Mouse (Mus musculus) forebrain, embryonic 11.5 days (tissue): Measurements from ENCODE around the gene Prkar1a. TPM values are rescaled to one million over a fixed set of nuclear protein-coding genes. Genes with fewer than 3 reads are reported as not detected.

Experiments used
- ATAC-seq: fragments of 200-750 bp; cut with Nextera tagmentation; replicated peaks from 2 replicates; pipeline ENCODE4 v1.8.0; 2017; ENCODE audit warnings: moderate TSS enrichment; ENCODE audit not compliant: low FRiP score
- DNase-seq: peaks from one replicate; pipeline ENCODE4 v3.0.0-alpha.2; 2017; ENCODE audit warnings: low spot score
- H3K27ac ChIP-seq: fragments of 300-500 bp; sonication (generic); 2 replicates; pipeline ENCODE4 v1.5.1; 2014; ENCODE audit warnings: low read depth, low read length
- H3K27me3 ChIP-seq: fragments of 300-500 bp; sonication (generic); 2 replicates; pipeline ENCODE4 v1.6.1; 2014; ENCODE audit warnings: mild to moderate bottlenecking, low read length, mixed read lengths; ENCODE audit not compliant: control insufficient read depth, insufficient read depth
- H3K36me3 ChIP-seq: fragments of 300-500 bp; sonication (generic); 2 replicates; pipeline ENCODE4 v1.6.1; 2014; ENCODE audit warnings: mild to moderate bottlenecking, low read length, moderate library complexity, mixed read lengths; ENCODE audit not compliant: control insufficient read depth, insufficient read depth
- H3K4me1 ChIP-seq: fragments of 300-500 bp; sonication (generic); replicated peaks from 2 replicates; pipeline ENCODE4 v1.6.1; 2014; ENCODE audit warnings: low read length, mixed read lengths; ENCODE audit not compliant: control insufficient read depth, insufficient read depth
- H3K4me2 ChIP-seq: fragments of 300-500 bp; sonication (generic); 2 replicates; pipeline ENCODE4 v1.6.1; 2014; ENCODE audit warnings: low read depth, mild to moderate bottlenecking, low read length, moderate library complexity, mixed read lengths; ENCODE audit not compliant: severe bottlenecking
- H3K4me3 ChIP-seq: fragments of 300-500 bp; sonication (generic); 2 replicates; pipeline ENCODE4 v1.5.1; 2014; ENCODE audit warnings: low read depth, low read length
- H3K9ac ChIP-seq: fragments of 300-500 bp; sonication (generic); 2 replicates; pipeline ENCODE4 v1.6.1; 2014; ENCODE audit warnings: low read length
- H3K9me3 ChIP-seq: fragments of 300-500 bp; sonication (generic); 2 replicates; pipeline ENCODE4 v1.6.1; 2016; ENCODE audit warnings: low read length, mixed read lengths; ENCODE audit not compliant: control insufficient read depth
- WGBS: fragments of 180-500 bp; shearing (Covaris S2); extraction: QIAGEN DNeasy Blood & Tissue Kit; methylation state at CpG from one replicate; pipeline ENCODE4 v1.1.7; 2014; 5-methylcytosine and 5-hydroxymethylcytosine counted together
- polyA plus RNA-seq: library from polyadenylated mRNA; unstranded; fragments of >200 nt; fragmentation: Nextera tagmentation; extraction: Ambion mirVana; gene quantifications from 2 replicates; pipeline ENCODE4 v1.2.1, GENCODE M21; 2014

Gene Prkar1a
- polyA plus RNA-seq, 1 experiment from 2014 or later = 367 TPM

GRCm38 (mm10) chr11:109704311-109705205, 55.4 kb downstream of the Prkar1a start:
- no peak for ATAC-seq
- H3K27me3 ChIP-seq = no peaks in the 10 kb centered on the region
- DNase-seq = no peak
- H3K4me2 ChIP-seq = no peak overlapping the region
- no peaks in the 10 kb centered on the region for H3K4me1 ChIP-seq
- no peak overlapping the region for H3K4me3 ChIP-seq
- H3K9ac ChIP-seq = no peak overlapping the region
- H3K36me3 ChIP-seq = no peaks in the 10 kb centered on the region
- no peak overlapping the region for H3K27ac ChIP-seq
- 90% methylated on average over 22 of the region's 22 CpGs for WGBS
- H3K9me3 ChIP-seq = no peaks in the 10 kb centered on the region

- Histone ChIP-seq H3K36me3 (no peaks in the 10 kb centered on the region), H3K4me1 (no peaks in the 10 kb centered on the region), H3K9ac (no peak overlapping the region), H3K4me3 (no peak overlapping the region), H3K4me2 (no peak overlapping the region), H3K9me3 (no peaks in the 10 kb centered on the region), H3K27me3 (no peaks in the 10 kb centered on the region), H3K27ac (no peak overlapping the region)
- WGBS = 90% methylated on average over 9 of the region's 9 CpGs
- DNase-seq = no peak
- no peak for ATAC-seq
Observed at GRCm38 (mm10) chr11:109705336-109706054, 56.3 kb downstream of the Prkar1a start.

GRCm38 (mm10) chr11:109706055-109706412, 56.8 kb downstream of the Prkar1a start:
- H3K36me3 ChIP-seq = no peaks in the 10 kb centered on the region
- DNase-seq (no peak), ATAC-seq (no peak)
- H3K9ac ChIP-seq = no peak overlapping the region
- WGBS = 82% methylated on average over 9 of the region's 9 CpGs
- H3K27me3 ChIP-seq = no peaks in the 10 kb centered on the region
- no peak overlapping the region for H3K27ac ChIP-seq
- no peaks in the 10 kb centered on the region for H3K4me1 ChIP-seq
- H3K4me2 ChIP-seq = no peak overlapping the region
- H3K9me3 ChIP-seq = no peaks in the 10 kb centered on the region
- no peak overlapping the region for H3K4me3 ChIP-seq

GRCm38 (mm10) chr11:109706586-109706985, 57.4 kb downstream of the Prkar1a start:
- Histone ChIP-seq H3K27ac (no peak overlapping the region), H3K4me2 (no peak overlapping the region), H3K9ac (no peak overlapping the region), H3K27me3 (no peaks in the 10 kb centered on the region), H3K9me3 (no peaks in the 10 kb centered on the region), H3K4me1 (no peaks in the 10 kb centered on the region), H3K4me3 (no peak overlapping the region), H3K36me3 (no peaks in the 10 kb centered on the region)
- DNase-seq (peak; percentile 16), ATAC-seq (no peak)
- WGBS = 85% methylated on average over 4 of the region's 4 CpGs

- H3K9ac ChIP-seq = no peak overlapping the region
- ATAC-seq (no peak), DNase-seq (peak; percentile 24)
- no peaks in the 10 kb centered on the region for H3K27me3 ChIP-seq
- no peaks in the 10 kb centered on the region for H3K4me1 ChIP-seq
- H3K4me3 ChIP-seq = no peak overlapping the region
- H3K36me3 ChIP-seq = no peaks in the 10 kb centered on the region
- H3K4me2 ChIP-seq = no peak overlapping the region
- no peak overlapping the region for H3K27ac ChIP-seq
- WGBS = 64% methylated on average over 3 of the region's 3 CpGs
- H3K9me3 ChIP-seq = no peaks in the 10 kb centered on the region
Observed at GRCm38 (mm10) chr11:109707442-109707841, 58.2 kb downstream of the Prkar1a start.

GRCm38 (mm10) chr11:109708786-109709185, 59.6 kb downstream of the Prkar1a start:
- Histone ChIP-seq H3K9ac (no peak overlapping the region), H3K4me3 (no peak overlapping the region), H3K4me1 (no peaks in the 10 kb centered on the region), H3K27me3 (no peaks in the 10 kb centered on the region), H3K27ac (no peak overlapping the region), H3K36me3 (no peaks in the 10 kb centered on the region), H3K4me2 (no peak overlapping the region), H3K9me3 (no peaks in the 10 kb centered on the region)
- DNase-seq = peak; percentile 16
- ATAC-seq = no peak
- whole genome bisulfite sequencing = 91% methylated on average over 4 of the region's 4 CpGs

- no peaks in the 10 kb centered on the region for H3K9me3 ChIP-seq
- ATAC-seq (no peak), DNase-seq (peak; percentile 8)
- no peaks in the 10 kb centered on the region for H3K36me3 ChIP-seq
- H3K4me2 ChIP-seq = no peak overlapping the region
- no peak overlapping the region for H3K4me3 ChIP-seq
- no peaks in the 10 kb centered on the region for H3K4me1 ChIP-seq
- WGBS = 86% methylated on average over 5 of the region's 5 CpGs
- no peak overlapping the region for H3K9ac ChIP-seq
- no peak overlapping the region for H3K27ac ChIP-seq
- no peaks in the 10 kb centered on the region for H3K27me3 ChIP-seq
Observed at GRCm38 (mm10) chr11:109709501-109709900, 60.3 kb downstream of the Prkar1a start.

GRCm38 (mm10) chr11:109714341-109715247, 65.4 kb downstream of the Prkar1a start:
- WGBS = 87% methylated on average over 17 of the region's 17 CpGs
- H3K27ac ChIP-seq = no peak overlapping the region

More at GRCm38 (mm10) chr11:109714341-109715247, 65.4 kb downstream of the Prkar1a start:
- Histone ChIP-seq H3K36me3 (no peaks in the 10 kb centered on the region), H3K4me1 (no peaks in the 10 kb centered on the region), H3K9me3 (no peaks in the 10 kb centered on the region), H3K4me3 (no peak overlapping the region), H3K4me2 (no peak overlapping the region), H3K27me3 (no peaks in the 10 kb centered on the region), H3K9ac (no peak overlapping the region)
- DNase-seq (no peak), ATAC-seq (no peak)
